Mouse (Mus musculus) limb, embryonic 10.5 days (tissue): ENCODE results near the gene B3galt6. TPM values are rescaled to one million over a fixed set of nuclear protein-coding genes. Genes with fewer than 3 reads are reported as not detected.

Source experiments
- DNase-seq: peaks from one replicate; pipeline ENCODE4 v3.0.0-alpha.2; 2017; ENCODE audit warnings: low spot score
- H3K27ac ChIP-seq: fragments of 300-500 bp; sonication (generic); 2 replicates; pipeline ENCODE4 v1.5.1; 2016; ENCODE audit warnings: mild to moderate bottlenecking
- H3K27me3 ChIP-seq: fragments of 300-500 bp; sonication (generic); 2 replicates; pipeline ENCODE4 v1.6.1; 2016; ENCODE audit warnings: low read depth, mild to moderate bottlenecking; ENCODE audit not compliant: poor library complexity, severe bottlenecking
- H3K36me3 ChIP-seq: fragments of 300-500 bp; sonication (generic); 2 replicates; pipeline ENCODE4 v1.6.1; 2016; ENCODE audit warnings: mild to moderate bottlenecking, moderate library complexity
- H3K4me1 ChIP-seq: fragments of 300-500 bp; sonication (generic); 2 replicates; pipeline ENCODE4 v1.6.1; 2016
- H3K4me3 ChIP-seq: fragments of 300-500 bp; sonication (generic); 2 replicates; pipeline ENCODE4 v1.5.1; 2016; ENCODE audit warnings: mild to moderate bottlenecking, moderate library complexity
- H3K9me3 ChIP-seq: fragments of 300-500 bp; sonication (generic); replicated peaks from 2 replicates; pipeline ENCODE4 v1.6.1; 2016; ENCODE audit warnings: mild to moderate bottlenecking
- WGBS: fragments of 180-500 bp; shearing (Covaris S2); methylation state at CpG from one replicate; pipeline ENCODE4 v1.1.7; 2016; 5-methylcytosine and 5-hydroxymethylcytosine counted together
- polyA plus RNA-seq: library from polyadenylated mRNA; unstranded; fragments of >200 nt; fragmentation: Nextera tagmentation; extraction: Ambion mirVana; gene quantifications from 2 replicates; pipeline ENCODE4 v1.2.1, GENCODE M21; 2016

The B3galt6 gene
- 13.3 and 14.8 TPM in 2 replicates for polyA plus RNA-seq

- Histone ChIP-seq H3K36me3 (peaks cover 39% of the 10 kb centered on the region), H3K9me3 (no peaks in the 10 kb centered on the region), H3K27me3 (no peaks in the 10 kb centered on the region), H3K27ac (peak within 1 kb of the TSS; percentile 97), H3K4me3 (peak within 1 kb of the TSS; percentile 91), H3K4me1 (peaks cover 24% of the 10 kb centered on the region)
- WGBS = under 1% methylated on average over 99 of the region's 99 CpGs
- DNase-seq = peak; percentile 85
Measured at GRCm38 (mm10) chr4:155992241-155992905, at the start of gene B3galt6, which contains the start of gene Sdf4. B3galt6 (minus strand) TSS chr4:155992649. Sdf4 (plus strand) TSS chr4:155992872.

- WGBS = 4% methylated on average over 25 of the region's 25 CpGs
- peak overlapping the region; percentile 40 for H3K4me3 ChIP-seq
- peaks cover 30% of the 10 kb centered on the region for H3K27me3 ChIP-seq
- peak; percentile 54 for DNase-seq
- peaks cover 4% of the 10 kb centered on the region; the same call in 1 of the 2 replicates for H3K36me3 ChIP-seq
- H3K27ac ChIP-seq = 0 out of 2 replicates have a peak overlapping the region, but pooled peaks have one; percentile 9
- no peaks in the 10 kb centered on the region for H3K9me3 ChIP-seq
- H3K4me1 ChIP-seq = peaks cover 51% of the 10 kb centered on the region
Measured at GRCm38 (mm10) chr4:156034901-156035300, 42.5 kb upstream of the B3galt6 start.

- peak overlapping the region; percentile 40; the same call in 1 of the 2 replicates for H3K4me3 ChIP-seq
- no peaks in the 10 kb centered on the region for H3K9me3 ChIP-seq
- peaks cover 7% of the 10 kb centered on the region for H3K36me3 ChIP-seq
- peaks cover 51% of the 10 kb centered on the region for H3K4me1 ChIP-seq
- WGBS = 64% methylated on average over 4 of the region's 4 CpGs
- H3K27ac ChIP-seq = 0 out of 2 replicates have a peak overlapping the region, but pooled peaks have one; percentile 9
- DNase-seq = no peak
- H3K27me3 ChIP-seq = peaks cover 30% of the 10 kb centered on the region
Measured at GRCm38 (mm10) chr4:156034301-156034700, 41.9 kb upstream of the B3galt6 start.

- Histone ChIP-seq H3K4me1 (peaks cover 51% of the 10 kb centered on the region), H3K36me3 (peaks cover 11% of the 10 kb centered on the region), H3K27me3 (peaks cover 30% of the 10 kb centered on the region), H3K9me3 (no peaks in the 10 kb centered on the region), H3K4me3 (no peak overlapping the region), H3K27ac (no peak overlapping the region)
- peak; percentile 52 for DNase-seq
- 53% methylated on average over 6 of the region's 6 CpGs for WGBS
Measured at GRCm38 (mm10) chr4:156033476-156034119, 41.1 kb upstream of the B3galt6 start.

- Histone ChIP-seq H3K27ac (peak overlapping the region; percentile 90), H3K27me3 (peaks cover 30% of the 10 kb centered on the region), H3K36me3 (peaks cover 18% of the 10 kb centered on the region), H3K4me3 (peak overlapping the region; percentile 63; the same call in 1 of the 2 replicates), H3K4me1 (peaks cover 51% of the 10 kb centered on the region), H3K9me3 (no peaks in the 10 kb centered on the region)
- WGBS = 89% methylated on average over 4 of the region's 4 CpGs
- DNase-seq = no peak
Measured at GRCm38 (mm10) chr4:156032856-156033255, 40.4 kb upstream of the B3galt6 start.

- WGBS = 2% methylated on average over 24 of the region's 24 CpGs
- peaks cover 51% of the 10 kb centered on the region for H3K4me1 ChIP-seq
- peak; percentile 82 for DNase-seq
Measured at GRCm38 (mm10) chr4:156031593-156032391, 39.3 kb upstream of the B3galt6 start.

GRCm38 (mm10) chr4:156031255-156031592, 38.8 kb upstream of the B3galt6 start:
- WGBS = 5% methylated on average over 7 of the region's 7 CpGs
- Histone ChIP-seq H3K9me3 (no peaks in the 10 kb centered on the region), H3K4me3 (peak overlapping the region; percentile 63), H3K4me1 (peaks cover 51% of the 10 kb centered on the region), H3K36me3 (peaks cover 35% of the 10 kb centered on the region), H3K27ac (peak overlapping the region; percentile 90), H3K27me3 (peaks cover 25% of the 10 kb centered on the region)
- no peak for DNase-seq

More at GRCm38 (mm10) chr4:156031593-156032391, 39.3 kb upstream of the B3galt6 start:
- Histone ChIP-seq H3K27ac (peak overlapping the region; percentile 90), H3K36me3 (peaks cover 29% of the 10 kb centered on the region), H3K9me3 (no peaks in the 10 kb centered on the region), H3K27me3 (peaks cover 30% of the 10 kb centered on the region), H3K4me3 (peak overlapping the region; percentile 63)

- peaks cover 40% of the 10 kb centered on the region for H3K36me3 ChIP-seq
- peak overlapping the region; percentile 63 for H3K4me3 ChIP-seq
- peak overlapping the region; percentile 90 for H3K27ac ChIP-seq
- 68% methylated on average over 9 of the region's 9 CpGs for WGBS
- peaks cover 46% of the 10 kb centered on the region for H3K4me1 ChIP-seq
- peaks cover 20% of the 10 kb centered on the region for H3K27me3 ChIP-seq
- DNase-seq = no peak
- no peaks in the 10 kb centered on the region for H3K9me3 ChIP-seq
Measured at GRCm38 (mm10) chr4:156030651-156031118, 38.2 kb upstream of the B3galt6 start.

- H3K27me3 ChIP-seq = no peaks in the 10 kb centered on the region
- peaks cover 44% of the 10 kb centered on the region for H3K36me3 ChIP-seq
- no peak for DNase-seq
- H3K4me1 ChIP-seq = peaks cover 33% of the 10 kb centered on the region
- no peaks in the 10 kb centered on the region for H3K9me3 ChIP-seq
- H3K4me3 ChIP-seq = no peak overlapping the region
- H3K27ac ChIP-seq = no peak overlapping the region
- WGBS = 92% methylated on average over 7 of the region's 7 CpGs
Measured at GRCm38 (mm10) chr4:156028580-156028979, 36.1 kb upstream of the B3galt6 start.

GRCm38 (mm10) chr4:156026013-156026412, 33.6 kb upstream of the B3galt6 start, which contains the start of gene Tnfrsf18:
Tnfrsf18 (plus strand) TSS chr4:156026164.
- no peaks in the 10 kb centered on the region for H3K27me3 ChIP-seq
- DNase-seq = no peak
- no peak within 1 kb of the TSS for H3K27ac ChIP-seq
- WGBS = 59% methylated on average over 4 of the region's 4 CpGs
- H3K4me3 ChIP-seq = no peak within 1 kb of the TSS
- H3K4me1 ChIP-seq = peaks cover 10% of the 10 kb centered on the region
- peaks cover 50% of the 10 kb centered on the region for H3K36me3 ChIP-seq
- no peaks in the 10 kb centered on the region for H3K9me3 ChIP-seq

- no peak for DNase-seq
- WGBS = 93% methylated on average over 7 of the region's 7 CpGs
- Histone ChIP-seq H3K36me3 (peaks cover 49% of the 10 kb centered on the region), H3K9me3 (no peaks in the 10 kb centered on the region), H3K4me1 (no peaks in the 10 kb centered on the region), H3K27me3 (no peaks in the 10 kb centered on the region), H3K4me3 (no peak overlapping the region), H3K27ac (no peak overlapping the region)
Measured at GRCm38 (mm10) chr4:156024184-156024583, 31.7 kb upstream of the B3galt6 start.

GRCm38 (mm10) chr4:156023520-156023919, 31.1 kb upstream of the B3galt6 start:
- H3K4me3 ChIP-seq = no peak overlapping the region
- H3K27me3 ChIP-seq = no peaks in the 10 kb centered on the region
- H3K36me3 ChIP-seq = peaks cover 45% of the 10 kb centered on the region
- no peaks in the 10 kb centered on the region for H3K9me3 ChIP-seq
- no peaks in the 10 kb centered on the region for H3K4me1 ChIP-seq
- no peak for DNase-seq
- 81% methylated on average over 9 of the region's 9 CpGs for WGBS
- no peak overlapping the region for H3K27ac ChIP-seq
